Mouse (Mus musculus) midbrain, embryonic 16.5 days (tissue): ENCODE measurements at regions not wholly inside any gene's neighbourhood (a gene's known extent, or its start where the extent isn't known, plus 50 kb on each side); places are given as distances from the start of the nearest gene placed in this dataset.

ENCODE experiments used
- ATAC-seq: fragments of 200-750 bp; cut with Nextera tagmentation; 2 replicates; pipeline ENCODE4 v1.8.0; 2017; ENCODE audit warnings: moderate TSS enrichment
- H3K27ac ChIP-seq: fragments of 300-500 bp; sonication (generic); 2 replicates; pipeline ENCODE4 v1.5.1; 2014; ENCODE audit warnings: mild to moderate bottlenecking, low read length, mixed read lengths
- H3K27me3 ChIP-seq: fragments of 300-500 bp; sonication (generic); 2 replicates; pipeline ENCODE4 v1.6.1; 2014; ENCODE audit warnings: low read depth, low read length, mixed read lengths; ENCODE audit not compliant: control insufficient read depth, insufficient read depth
- H3K36me3 ChIP-seq: fragments of 300-500 bp; sonication (generic); 2 replicates; pipeline ENCODE4 v1.6.1; 2014; ENCODE audit warnings: mild to moderate bottlenecking, low read length, moderate library complexity, mixed read lengths; ENCODE audit not compliant: control insufficient read depth, insufficient read depth
- H3K4me1 ChIP-seq: fragments of 300-500 bp; sonication (generic); 2 replicates; pipeline ENCODE4 v1.6.1; 2014; ENCODE audit warnings: mild to moderate bottlenecking, low read length, mixed read lengths; ENCODE audit not compliant: control insufficient read depth, insufficient read depth
- H3K4me2 ChIP-seq: fragments of 300-500 bp; sonication (generic); 2 replicates; pipeline ENCODE4 v1.6.1; 2014; ENCODE audit warnings: mild to moderate bottlenecking, low read length, mixed read lengths
- H3K4me3 ChIP-seq: fragments of 300-500 bp; sonication (generic); 2 replicates; pipeline ENCODE4 v1.5.1; 2014; ENCODE audit warnings: low read depth, mild to moderate bottlenecking, low read length, moderate library complexity, mixed read lengths
- H3K9ac ChIP-seq: fragments of 300-500 bp; sonication (generic); 2 replicates; pipeline ENCODE4 v1.6.1; 2014; ENCODE audit warnings: low read depth, low read length, mixed read lengths
- H3K9me3 ChIP-seq: fragments of 300-500 bp; sonication (generic); replicated peaks from 2 replicates; pipeline ENCODE4 v1.6.1; 2014; ENCODE audit warnings: mild to moderate bottlenecking, low read length, mixed read lengths; ENCODE audit not compliant: control insufficient read depth, poor library complexity, severe bottlenecking
- WGBS: fragments of 180-500 bp; shearing (Covaris S2); extraction: QIAGEN DNeasy Blood & Tissue Kit; methylation state at CpG from one replicate; pipeline ENCODE4 v1.1.7; 2014; 5-methylcytosine and 5-hydroxymethylcytosine counted together

GRCm38 (mm10) chr17:84044472-84044936, 143.2 kb downstream of the Zfp36l2 start:
- H3K4me2 ChIP-seq = no peak overlapping the region
- H3K9ac ChIP-seq = no peak overlapping the region
- H3K27me3 ChIP-seq = no peaks in the 10 kb centered on the region
- H3K36me3 ChIP-seq = no peaks in the 10 kb centered on the region
- H3K4me3 ChIP-seq = no peak overlapping the region
- H3K9me3 ChIP-seq = no peaks in the 10 kb centered on the region; the same call in 1 of the 2 replicates
- H3K27ac ChIP-seq = no peak overlapping the region
- H3K4me1 ChIP-seq = 0 out of 2 replicates have a peak, but pooled peaks cover 3% of the 10 kb centered on the region
- 78% methylated on average over 5 of the region's 5 CpGs for WGBS
- no peak for ATAC-seq

- Histone ChIP-seq H3K9ac (no peak overlapping the region), H3K4me2 (no peak overlapping the region), H3K36me3 (no peaks in the 10 kb centered on the region), H3K27ac (no peak overlapping the region), H3K9me3 (no peaks in the 10 kb centered on the region; the same call in 1 of the 2 replicates), H3K4me1 (0 out of 2 replicates have a peak, but pooled peaks cover 3% of the 10 kb centered on the region), H3K4me3 (no peak overlapping the region), H3K27me3 (no peaks in the 10 kb centered on the region)
- ATAC-seq = no peak
- WGBS = 97% methylated on average over 2 of the region's 2 CpGs
These were observed 144.6 kb downstream of the Zfp36l2 start for GRCm38 (mm10) chr17:84043102-84043501.

GRCm38 (mm10) chr17:84039444-84039843, 148.3 kb downstream of the Zfp36l2 start:
- H3K36me3 ChIP-seq = no peaks in the 10 kb centered on the region

GRCm38 (mm10) chr17:84037580-84038304, 150.0 kb downstream of the Zfp36l2 start:
- WGBS = 79% methylated on average over 11 of the region's 11 CpGs

More at GRCm38 (mm10) chr17:84039444-84039843, 148.3 kb downstream of the Zfp36l2 start:
- H3K4me3 ChIP-seq = no peak overlapping the region
- WGBS = 83% methylated on average over 10 of the region's 10 CpGs
- no peaks in the 10 kb centered on the region; the same call in 1 of the 2 replicates for H3K9me3 ChIP-seq
- no peaks in the 10 kb centered on the region for H3K27me3 ChIP-seq
- no peak overlapping the region for H3K9ac ChIP-seq
- H3K4me1 ChIP-seq = 0 out of 2 replicates have a peak, but pooled peaks cover 3% of the 10 kb centered on the region
- no peak overlapping the region for H3K4me2 ChIP-seq
- H3K27ac ChIP-seq = no peak overlapping the region
- no peak for ATAC-seq

GRCm38 (mm10) chr17:84036056-84036455, 151.7 kb downstream of the Zfp36l2 start:
- no peak overlapping the region for H3K27ac ChIP-seq
- 91% methylated on average over 6 of the region's 6 CpGs for WGBS

More at GRCm38 (mm10) chr17:84037580-84038304, 150.0 kb downstream of the Zfp36l2 start:
- no peaks in the 10 kb centered on the region for H3K27me3 ChIP-seq
- no peak overlapping the region for H3K4me2 ChIP-seq
- no peak for ATAC-seq
- H3K9ac ChIP-seq = no peak overlapping the region
- no peak overlapping the region for H3K27ac ChIP-seq
- H3K9me3 ChIP-seq = no peaks in the 10 kb centered on the region; the same call in 1 of the 2 replicates
- H3K36me3 ChIP-seq = no peaks in the 10 kb centered on the region
- no peak overlapping the region for H3K4me3 ChIP-seq
- no peaks in the 10 kb centered on the region for H3K4me1 ChIP-seq

GRCm38 (mm10) chr17:84034801-84035200, 152.9 kb downstream of the Zfp36l2 start:
- no peak overlapping the region for H3K4me3 ChIP-seq
- H3K9ac ChIP-seq = no peak overlapping the region
- no peaks in the 10 kb centered on the region for H3K27me3 ChIP-seq
- no peak for ATAC-seq
- no peaks in the 10 kb centered on the region for H3K4me1 ChIP-seq
- WGBS = 96% methylated on average over 1 of the region's 1 CpGs
- H3K36me3 ChIP-seq = no peaks in the 10 kb centered on the region
- no peak overlapping the region for H3K4me2 ChIP-seq
- no peak overlapping the region for H3K27ac ChIP-seq
- no peaks in the 10 kb centered on the region for H3K9me3 ChIP-seq

More at GRCm38 (mm10) chr17:84036056-84036455, 151.7 kb downstream of the Zfp36l2 start:
- no peaks in the 10 kb centered on the region for H3K36me3 ChIP-seq
- no peaks in the 10 kb centered on the region for H3K4me1 ChIP-seq
- no peaks in the 10 kb centered on the region; the same call in 1 of the 2 replicates for H3K9me3 ChIP-seq
- H3K4me2 ChIP-seq = no peak overlapping the region
- no peak for ATAC-seq
- no peak overlapping the region for H3K9ac ChIP-seq
- H3K4me3 ChIP-seq = no peak overlapping the region
- no peaks in the 10 kb centered on the region for H3K27me3 ChIP-seq

GRCm38 (mm10) chr17:84032441-84032840, 155.3 kb downstream of the Zfp36l2 start:
- Histone ChIP-seq H3K27ac (no peak overlapping the region), H3K9me3 (no peaks in the 10 kb centered on the region), H3K4me2 (no peak overlapping the region), H3K9ac (no peak overlapping the region), H3K27me3 (no peaks in the 10 kb centered on the region), H3K36me3 (no peaks in the 10 kb centered on the region), H3K4me1 (no peaks in the 10 kb centered on the region), H3K4me3 (no peak overlapping the region)
- no peak for ATAC-seq
- WGBS = 89% methylated on average over 8 of the region's 8 CpGs

GRCm38 (mm10) chr17:84031833-84032232, 155.9 kb downstream of the Zfp36l2 start:
- no peaks in the 10 kb centered on the region for H3K27me3 ChIP-seq
- H3K36me3 ChIP-seq = no peaks in the 10 kb centered on the region
- no peak overlapping the region for H3K4me3 ChIP-seq
- no peaks in the 10 kb centered on the region for H3K9me3 ChIP-seq
- H3K27ac ChIP-seq = no peak overlapping the region
- no peak for ATAC-seq
- no peak overlapping the region for H3K9ac ChIP-seq
- H3K4me2 ChIP-seq = no peak overlapping the region
- no peaks in the 10 kb centered on the region for H3K4me1 ChIP-seq
- 80% methylated on average over 4 of the region's 4 CpGs for WGBS

GRCm38 (mm10) chr17:84031381-84031780, 156.4 kb downstream of the Zfp36l2 start:
- no peak for ATAC-seq
- Histone ChIP-seq H3K4me3 (no peak overlapping the region), H3K27me3 (no peaks in the 10 kb centered on the region), H3K36me3 (no peaks in the 10 kb centered on the region), H3K27ac (no peak overlapping the region), H3K9me3 (no peaks in the 10 kb centered on the region), H3K4me2 (no peak overlapping the region), H3K9ac (no peak overlapping the region), H3K4me1 (no peaks in the 10 kb centered on the region)
- WGBS = 88% methylated on average over 6 of the region's 6 CpGs
